Mouse (Mus musculus): ENCODE data around the gene Adora1. TPM values are rescaled to one million over a fixed set of nuclear protein-coding genes. Genes with fewer than 3 reads are reported as not detected.
"Not testable (repeated sequence)": the region's sequence is repeated elsewhere in the genome, so short reads cannot be mapped to it uniquely, and the experiment has no call there.

The Adora1 gene
- total and polyA plus RNA-seq, 2 experiments from 2014 or later: 33.4 to 51.1 TPM

- Histone ChIP-seq H3K27me3 (ENCODE audit: insufficient read depth, low read length) (no peaks in the 10 kb centered on the region), H3K9ac (replicated peaks; ENCODE audit: low read length) (no peak overlapping the region), H3K4me3 (ENCODE audit: low read length) (no peak overlapping the region), H3K9me3 (ENCODE audit: low read length) (0 out of 2 replicates have a peak, but pooled peaks cover 6% of the 10 kb centered on the region), H3K4me2 (ENCODE audit: low read depth, low read length) (no peak overlapping the region), H3K27ac (no peak overlapping the region), H3K4me1 (ENCODE audit: insufficient read depth, low read length) (no peaks in the 10 kb centered on the region), H3K36me3 (ENCODE audit: insufficient read depth, low read length) (no peaks in the 10 kb centered on the region)
- no peak for ATAC-seq
- WGBS: 94% methylated on average over 6 of the region's 6 CpGs
- TF ChIP-seq CTCF (IDR thresholded peaks at IDR 0.05; ENCODE audit: low read depth): no peak
- no peak for DNase-seq (ENCODE audit: low spot score)
These were observed 29.1 kb upstream of the Adora1 start for GRCm38 (mm10) chr1:134264341-134264740.

- not testable (repeated sequence) for H3K4me3 ChIP-seq (ENCODE audit: low read length); ATAC-seq; H3K4me2 ChIP-seq (ENCODE audit: low read depth, low read length); DNase-seq (ENCODE audit: low spot score); H3K4me1 ChIP-seq (ENCODE audit: insufficient read depth, low read length); H3K27me3 ChIP-seq (ENCODE audit: insufficient read depth, low read length); H3K36me3 ChIP-seq (ENCODE audit: insufficient read depth, low read length); H3K9ac ChIP-seq (replicated peaks; ENCODE audit: low read length); H3K9me3 ChIP-seq (ENCODE audit: low read length); H3K27ac ChIP-seq
- 50% methylated on average over 1 of the region's 1 CpGs for WGBS
These were observed 14.4 kb upstream of the Adora1 start for GRCm38 (mm10) chr1:134249681-134250080.

GRCm38 (mm10) chr1:134246590-134246989 is 11.4 kb upstream of the Adora1 start:
- Histone ChIP-seq H3K27me3 (ENCODE audit: insufficient read depth, low read length) (no peaks in the 10 kb centered on the region), H3K9ac (replicated peaks; ENCODE audit: low read length) (no peak overlapping the region), H3K36me3 (ENCODE audit: insufficient read depth, low read length) (no peaks in the 10 kb centered on the region), H3K27ac (no peak overlapping the region), H3K4me2 (ENCODE audit: low read depth, low read length) (no peak overlapping the region), H3K4me1 (ENCODE audit: insufficient read depth, low read length) (peaks cover 8% of the 10 kb centered on the region; the same call in 1 of the 2 replicates), H3K4me3 (ENCODE audit: low read length) (no peak overlapping the region), H3K9me3 (ENCODE audit: low read length) (no peaks in the 10 kb centered on the region)
- DNase-seq (ENCODE audit: low spot score) (no peak), ATAC-seq (no peak)
- no peak for TF ChIP-seq CTCF (IDR thresholded peaks at IDR 0.05; ENCODE audit: low read depth)
- 44% methylated on average over 4 of the region's 4 CpGs for WGBS

- peaks cover 8% of the 10 kb centered on the region; the same call in 1 of the 2 replicates for H3K4me1 ChIP-seq (ENCODE audit: insufficient read depth, low read length)
- H3K9ac ChIP-seq (replicated peaks; ENCODE audit: low read length): no peak overlapping the region
- H3K27me3 ChIP-seq (ENCODE audit: insufficient read depth, low read length): no peaks in the 10 kb centered on the region
- ATAC-seq (peak; percentile 50), DNase-seq (ENCODE audit: low spot score) (peak; percentile 18)
- H3K9me3 ChIP-seq (ENCODE audit: low read length): no peaks in the 10 kb centered on the region
- H3K36me3 ChIP-seq (ENCODE audit: insufficient read depth, low read length): no peaks in the 10 kb centered on the region
- H3K27ac ChIP-seq: no peak overlapping the region
- no peak overlapping the region for H3K4me3 ChIP-seq (ENCODE audit: low read length)
- 62% methylated on average over 14 of the region's 14 CpGs for WGBS
- no peak overlapping the region for H3K4me2 ChIP-seq (ENCODE audit: low read depth, low read length)
- TF ChIP-seq CTCF (IDR thresholded peaks at IDR 0.05; ENCODE audit: low read depth): no peak
These were observed 9.9 kb upstream of the Adora1 start for GRCm38 (mm10) chr1:134245004-134245717.

GRCm38 (mm10) chr1:134243948-134244914 is 9.0 kb upstream of the Adora1 start:
- H3K4me1 ChIP-seq (ENCODE audit: insufficient read depth, low read length): peaks cover 8% of the 10 kb centered on the region; the same call in 1 of the 2 replicates
- no peaks in the 10 kb centered on the region for H3K9me3 ChIP-seq (ENCODE audit: low read length)
- DNase-seq (ENCODE audit: low spot score) (peak; percentile 90), ATAC-seq (peak; percentile 91)
- no peak overlapping the region for H3K4me3 ChIP-seq (ENCODE audit: low read length)
- peak; percentile 97 for TF ChIP-seq CTCF (IDR thresholded peaks at IDR 0.05; ENCODE audit: low read depth)
- no peak overlapping the region for H3K27ac ChIP-seq
- H3K36me3 ChIP-seq (ENCODE audit: insufficient read depth, low read length): no peaks in the 10 kb centered on the region
- H3K9ac ChIP-seq (replicated peaks; ENCODE audit: low read length): peak overlapping the region; percentile 13; the same call in 1 of the 2 replicates
- H3K27me3 ChIP-seq (ENCODE audit: insufficient read depth, low read length): no peaks in the 10 kb centered on the region
- WGBS: 21% methylated on average over 35 of the region's 35 CpGs
- peak overlapping the region; percentile 49 for H3K4me2 ChIP-seq (ENCODE audit: low read depth, low read length)

GRCm38 (mm10) chr1:134243505-134243904 is 8.3 kb upstream of the Adora1 start:
- H3K36me3 ChIP-seq (ENCODE audit: insufficient read depth, low read length): no peaks in the 10 kb centered on the region
- H3K4me2 ChIP-seq (ENCODE audit: low read depth, low read length): 0 out of 2 replicates have a peak overlapping the region, but pooled peaks have one; percentile 49
- no peak overlapping the region for H3K4me3 ChIP-seq (ENCODE audit: low read length)
- H3K27me3 ChIP-seq (ENCODE audit: insufficient read depth, low read length): no peaks in the 10 kb centered on the region
- TF ChIP-seq CTCF (IDR thresholded peaks at IDR 0.05; ENCODE audit: low read depth): no peak
- H3K27ac ChIP-seq: no peak overlapping the region
- no peaks in the 10 kb centered on the region for H3K9me3 ChIP-seq (ENCODE audit: low read length)
- WGBS: 75% methylated on average over 6 of the region's 6 CpGs
- no peak overlapping the region for H3K9ac ChIP-seq (replicated peaks; ENCODE audit: low read length)
- DNase-seq (ENCODE audit: low spot score) (no peak), ATAC-seq (no peak)
- peaks cover 8% of the 10 kb centered on the region; the same call in 1 of the 2 replicates for H3K4me1 ChIP-seq (ENCODE audit: insufficient read depth, low read length)

Measured in hindbrain, postnatal 0 days (tissue).